Comparison of ENCODE assay signal across 12 mouse cellular contexts in genomic region chr11:20604119-20604518, GRCm38 (mm10).
A peak's percentile ranks its signal among the peaks of the same experiment; 100 is the strongest.
DNase-seq lines count a peak whose midpoint lies in the region; ATAC-seq and TF ChIP-seq lines count a peak whose summit lies in the region.
"Had no signal": no experiment of that assay in that cellular context is flagged by ENCODE, and none has a peak within 500 bp of the region (broad histone marks: within the 10 kb centered on the region; RNA-seq: fewer than 3 reads in every experiment).

No protein-coding gene starts in this region.

- TF ChIP-seq CTCF in hindbrain, postnatal 0 days (IDR thresholded peaks at IDR 0.05; ENCODE audit: low read depth) = no peak
- no peak for TF ChIP-seq CTCF in left cerebral cortex, adult 2 months (IDR thresholded peaks at IDR 0.05)

- no peak overlapping the region for H3K9ac ChIP-seq in hindbrain, postnatal 0 days (replicated peaks; ENCODE audit: low read length)
- H3K9ac ChIP-seq in neural tube, embryonic 11.5 days (ENCODE audit: low read length) = no peak overlapping the region
- no peak overlapping the region for H3K9ac ChIP-seq in neural tube, embryonic 15.5 days (replicated peaks)
- H3K9ac ChIP-seq: kidney, embryonic 15.5 days; liver, postnatal 0 days had no signal

- H3K9me3 ChIP-seq in hindbrain, embryonic 10.5 days = no peaks in the 10 kb centered on the region
- H3K9me3 ChIP-seq in hindbrain, postnatal 0 days (ENCODE audit: low read length) = no peaks in the 10 kb centered on the region
- H3K9me3 ChIP-seq in neural tube, embryonic 11.5 days (ENCODE audit: control insufficient read depth, low read length) = no peaks in the 10 kb centered on the region
- H3K9me3 ChIP-seq in neural tube, embryonic 15.5 days (replicated peaks) = no peaks in the 10 kb centered on the region
- no peaks in the 10 kb centered on the region for H3K9me3 ChIP-seq in limb, embryonic 10.5 days (replicated peaks)
- H3K9me3 ChIP-seq: kidney, embryonic 15.5 days; megakaryocyte, embryonic 14.5 days had no signal

- no peak for DNase-seq in hindbrain, embryonic 10.5 days (ENCODE audit: low spot score)
- no peak for DNase-seq in hindbrain, postnatal 0 days (ENCODE audit: low spot score)
- no peak for DNase-seq in neural tube, embryonic 11.5 days (ENCODE audit: low spot score)
- no peak for DNase-seq in limb, embryonic 10.5 days (ENCODE audit: low spot score)
- no peak for DNase-seq in left cerebral cortex, adult 2 months (ENCODE audit: extremely low spot score in 1 of 2, low spot score in 2 of 2)
- DNase-seq: adrenal gland, adult 2 months; liver, postnatal 0 days had no signal

- no peak overlapping the region for H3K4me3 ChIP-seq in hindbrain, embryonic 10.5 days
- H3K4me3 ChIP-seq in hindbrain, postnatal 0 days (ENCODE audit: low read length) = no peak overlapping the region
- no peak overlapping the region for H3K4me3 ChIP-seq in neural tube, embryonic 11.5 days (ENCODE audit: low read depth, low read length)
- no peak overlapping the region for H3K4me3 ChIP-seq in neural tube, embryonic 15.5 days (replicated peaks)
- no peak overlapping the region for H3K4me3 ChIP-seq in limb, embryonic 10.5 days
- no peak overlapping the region for H3K4me3 ChIP-seq in left cerebral cortex, adult 2 months
- H3K4me3 ChIP-seq: kidney, embryonic 15.5 days; megakaryocyte, embryonic 14.5 days had no signal

- no peak for ATAC-seq in hindbrain, postnatal 0 days
- ATAC-seq in neural tube, embryonic 11.5 days (ENCODE audit: insufficient read depth, low FRiP score, low TSS enrichment) = no peak
- ATAC-seq in neural tube, embryonic 15.5 days (ENCODE audit: low FRiP score) = no peak
- no peak for ATAC-seq in activated CD4-positive, CD25-positive, alpha-beta regulatory T cell, adult 4 months
- ATAC-seq: intestine, postnatal 0 days; liver, postnatal 0 days had no signal

- no peaks in the 10 kb centered on the region for H3K36me3 ChIP-seq in hindbrain, embryonic 10.5 days
- H3K36me3 ChIP-seq in hindbrain, postnatal 0 days (ENCODE audit: insufficient read depth, low read length) = no peaks in the 10 kb centered on the region
- no peaks in the 10 kb centered on the region for H3K36me3 ChIP-seq in neural tube, embryonic 11.5 days (ENCODE audit: control insufficient read depth, insufficient read depth, low read length)
- no peaks in the 10 kb centered on the region for H3K36me3 ChIP-seq in neural tube, embryonic 15.5 days
- H3K36me3 ChIP-seq in limb, embryonic 10.5 days = no peaks in the 10 kb centered on the region
- H3K36me3 ChIP-seq: kidney, embryonic 15.5 days had no signal

- no peak overlapping the region for H3K4me2 ChIP-seq in hindbrain, postnatal 0 days (ENCODE audit: low read depth, low read length)
- no peak overlapping the region for H3K4me2 ChIP-seq in neural tube, embryonic 11.5 days (ENCODE audit: low read depth)
- no peak overlapping the region for H3K4me2 ChIP-seq in neural tube, embryonic 15.5 days

- 85% methylated on average over 4 of the region's 4 CpGs for WGBS in hindbrain, embryonic 10.5 days
- 79% methylated on average over 4 of the region's 4 CpGs for whole genome bisulfite sequencing in hindbrain, postnatal 0 days
- 88% methylated on average over 4 of the region's 4 CpGs for WGBS in neural tube, embryonic 11.5 days
- WGBS in neural tube, embryonic 15.5 days = 81% methylated on average over 4 of the region's 4 CpGs
- 91% methylated on average over 4 of the region's 4 CpGs for WGBS in limb, embryonic 10.5 days

- peak overlapping the region; percentile 83 for H3K27ac ChIP-seq in hindbrain, embryonic 10.5 days
- no peak overlapping the region for H3K27ac ChIP-seq in hindbrain, postnatal 0 days
- H3K27ac ChIP-seq in neural tube, embryonic 11.5 days (ENCODE audit: low read depth, low read length) = 0 out of 2 replicates have a peak overlapping the region, but pooled peaks have one; percentile 54
- no peak overlapping the region for H3K27ac ChIP-seq in neural tube, embryonic 15.5 days (replicated peaks)
- H3K27ac ChIP-seq in limb, embryonic 10.5 days = peak overlapping the region; percentile 72; the same call in 1 of the 2 replicates
- H3K27ac ChIP-seq in left cerebral cortex, adult 2 months = no peak overlapping the region
- H3K27ac ChIP-seq: kidney, embryonic 15.5 days had no signal

- H3K4me1 ChIP-seq in hindbrain, embryonic 10.5 days (replicated peaks) = peaks cover 30% of the 10 kb centered on the region
- H3K4me1 ChIP-seq in hindbrain, postnatal 0 days (ENCODE audit: insufficient read depth, low read length) = no peaks in the 10 kb centered on the region
- H3K4me1 ChIP-seq in neural tube, embryonic 11.5 days (ENCODE audit: control insufficient read depth, insufficient read depth, low read length) = peaks cover 9% of the 10 kb centered on the region
- H3K4me1 ChIP-seq in neural tube, embryonic 15.5 days = peaks cover 11% of the 10 kb centered on the region
- H3K4me1 ChIP-seq in limb, embryonic 10.5 days = peaks cover 16% of the 10 kb centered on the region

- intact Hi-C loops in left cerebral cortex, adult 2 months (cut with DNase I) = no loop called here

- H3K27me3 ChIP-seq in hindbrain, embryonic 10.5 days (ENCODE audit: insufficient read depth, poor library complexity, severe bottlenecking) = no peaks in the 10 kb centered on the region
- no peaks in the 10 kb centered on the region for H3K27me3 ChIP-seq in hindbrain, postnatal 0 days (ENCODE audit: insufficient read depth, low read length)
- no peaks in the 10 kb centered on the region for H3K27me3 ChIP-seq in neural tube, embryonic 11.5 days (ENCODE audit: control insufficient read depth, insufficient read depth, low read length)
- no peaks in the 10 kb centered on the region for H3K27me3 ChIP-seq in neural tube, embryonic 15.5 days (replicated peaks)
- no peaks in the 10 kb centered on the region for H3K27me3 ChIP-seq in limb, embryonic 10.5 days (ENCODE audit: low read depth, poor library complexity, severe bottlenecking)
- H3K27me3 ChIP-seq: kidney, embryonic 15.5 days; megakaryocyte, embryonic 14.5 days had no signal

Comparison
In these comparisons a context has a peak if more than half of its experiments do, and no peak if none do; other contexts are left out.
1. H3K27ac ChIP-seq: peak in hindbrain, embryonic 10.5 days (single experiment), neural tube, embryonic 11.5 days (single experiment) and limb, embryonic 10.5 days (single experiment); none in hindbrain, postnatal 0 days (single experiment), neural tube, embryonic 15.5 days (single experiment) and left cerebral cortex, adult 2 months (single experiment).